Mouse (Mus musculus): ENCODE measurements around the gene Ralgapa2. TPM values are rescaled to one million over a fixed set of nuclear protein-coding genes. Genes with fewer than 3 reads are reported as not detected.
A peak's percentile ranks its signal among the peaks of the same experiment; 100 is the strongest.

The Ralgapa2 gene
- polyA plus RNA-seq, 1 experiment from 2014 or later, result 9.6 TPM

GRCm38 (mm10) chr2:146426321-146426720 lies 85.8 kb downstream of the Ralgapa2 start:
- no peak overlapping the region for H3K9ac ChIP-seq (ENCODE audit: low read length)
- WGBS, result 81% methylated on average over 7 of the region's 7 CpGs
- H3K9me3 ChIP-seq (replicated peaks; ENCODE audit: control insufficient read depth, low read length), result no peaks in the 10 kb centered on the region
- H3K36me3 ChIP-seq (ENCODE audit: control insufficient read depth, insufficient read depth, low read length), result no peaks in the 10 kb centered on the region
- H3K4me3 ChIP-seq (replicated peaks; ENCODE audit: low read length), result no peak overlapping the region
- no peak overlapping the region for H3K27ac ChIP-seq (ENCODE audit: low read length)
- no peak overlapping the region for H3K4me2 ChIP-seq (ENCODE audit: low read depth, low read length)
- no peak for ATAC-seq (ENCODE audit: insufficient read depth, low FRiP score)
- no peaks in the 10 kb centered on the region for H3K4me1 ChIP-seq (ENCODE audit: control insufficient read depth, insufficient read depth, low read length)
- no peaks in the 10 kb centered on the region for H3K27me3 ChIP-seq (ENCODE audit: control insufficient read depth, insufficient read depth, low read length)

- no peak overlapping the region for H3K27ac ChIP-seq (ENCODE audit: low read length)
- no peaks in the 10 kb centered on the region for H3K27me3 ChIP-seq (ENCODE audit: control insufficient read depth, insufficient read depth, low read length)
- H3K9ac ChIP-seq (ENCODE audit: low read length), result no peak overlapping the region
- H3K4me3 ChIP-seq (replicated peaks; ENCODE audit: low read length), result no peak overlapping the region
- no peak for ATAC-seq (ENCODE audit: insufficient read depth, low FRiP score)
- H3K36me3 ChIP-seq (ENCODE audit: control insufficient read depth, insufficient read depth, low read length), result no peaks in the 10 kb centered on the region
- no peaks in the 10 kb centered on the region for H3K9me3 ChIP-seq (replicated peaks; ENCODE audit: control insufficient read depth, low read length)
- H3K4me1 ChIP-seq (ENCODE audit: control insufficient read depth, insufficient read depth, low read length), result no peaks in the 10 kb centered on the region
- 83% methylated on average over 2 of the region's 2 CpGs for WGBS
- H3K4me2 ChIP-seq (ENCODE audit: low read depth, low read length), result no peak overlapping the region
Observed at GRCm38 (mm10) chr2:146425235-146425634, 86.9 kb downstream of the Ralgapa2 start.

- H3K4me1 ChIP-seq (ENCODE audit: control insufficient read depth, insufficient read depth, low read length), result no peaks in the 10 kb centered on the region
- H3K4me3 ChIP-seq (replicated peaks; ENCODE audit: low read length), result no peak overlapping the region
- H3K27me3 ChIP-seq (ENCODE audit: control insufficient read depth, insufficient read depth, low read length), result no peaks in the 10 kb centered on the region
- H3K9me3 ChIP-seq (replicated peaks; ENCODE audit: control insufficient read depth, low read length), result no peaks in the 10 kb centered on the region
- H3K27ac ChIP-seq (ENCODE audit: low read length), result no peak overlapping the region
- H3K9ac ChIP-seq (ENCODE audit: low read length), result no peak overlapping the region
- H3K36me3 ChIP-seq (ENCODE audit: control insufficient read depth, insufficient read depth, low read length), result no peaks in the 10 kb centered on the region
- 69% methylated on average over 4 of the region's 4 CpGs for WGBS
- no peak for ATAC-seq (ENCODE audit: insufficient read depth, low FRiP score)
- H3K4me2 ChIP-seq (ENCODE audit: low read depth, low read length), result no peak overlapping the region
Observed at GRCm38 (mm10) chr2:146423710-146424301, 88.3 kb downstream of the Ralgapa2 start.

GRCm38 (mm10) chr2:146423032-146423691 lies 89.0 kb downstream of the Ralgapa2 start:
- H3K9me3 ChIP-seq (replicated peaks; ENCODE audit: control insufficient read depth, low read length), result no peaks in the 10 kb centered on the region
- 72% methylated on average over 5 of the region's 5 CpGs for WGBS
- no peak overlapping the region for H3K9ac ChIP-seq (ENCODE audit: low read length)
- H3K36me3 ChIP-seq (ENCODE audit: control insufficient read depth, insufficient read depth, low read length), result no peaks in the 10 kb centered on the region
- no peaks in the 10 kb centered on the region for H3K4me1 ChIP-seq (ENCODE audit: control insufficient read depth, insufficient read depth, low read length)
- no peak for ATAC-seq (ENCODE audit: insufficient read depth, low FRiP score)
- no peaks in the 10 kb centered on the region for H3K27me3 ChIP-seq (ENCODE audit: control insufficient read depth, insufficient read depth, low read length)
- H3K4me3 ChIP-seq (replicated peaks; ENCODE audit: low read length), result no peak overlapping the region
- no peak overlapping the region for H3K4me2 ChIP-seq (ENCODE audit: low read depth, low read length)
- no peak overlapping the region for H3K27ac ChIP-seq (ENCODE audit: low read length)

- WGBS, result 76% methylated on average over 2 of the region's 2 CpGs
- H3K9me3 ChIP-seq (replicated peaks; ENCODE audit: control insufficient read depth, low read length), result no peaks in the 10 kb centered on the region
Observed at GRCm38 (mm10) chr2:146416283-146416682, 95.9 kb downstream of the Ralgapa2 start.

GRCm38 (mm10) chr2:146414484-146415291 lies 97.5 kb downstream of the Ralgapa2 start:
- no peak overlapping the region for H3K4me2 ChIP-seq (ENCODE audit: low read depth, low read length)
- no peak overlapping the region for H3K9ac ChIP-seq (ENCODE audit: low read length)
- 33% methylated on average over 8 of the region's 8 CpGs for WGBS
- H3K9me3 ChIP-seq (replicated peaks; ENCODE audit: control insufficient read depth, low read length), result no peaks in the 10 kb centered on the region
- ATAC-seq (ENCODE audit: insufficient read depth, low FRiP score), result peak; percentile 51; the same call in 1 of the 2 replicates
- H3K27ac ChIP-seq (ENCODE audit: low read length), result no peak overlapping the region
- no peaks in the 10 kb centered on the region for H3K4me1 ChIP-seq (ENCODE audit: control insufficient read depth, insufficient read depth, low read length)
- H3K36me3 ChIP-seq (ENCODE audit: control insufficient read depth, insufficient read depth, low read length), result no peaks in the 10 kb centered on the region
- no peaks in the 10 kb centered on the region for H3K27me3 ChIP-seq (ENCODE audit: control insufficient read depth, insufficient read depth, low read length)
- no peak overlapping the region for H3K4me3 ChIP-seq (replicated peaks; ENCODE audit: low read length)

More at GRCm38 (mm10) chr2:146416283-146416682, 95.9 kb downstream of the Ralgapa2 start:
- Histone ChIP-seq H3K4me2 (ENCODE audit: low read depth, low read length) (no peak overlapping the region), H3K4me1 (ENCODE audit: control insufficient read depth, insufficient read depth, low read length) (no peaks in the 10 kb centered on the region), H3K36me3 (ENCODE audit: control insufficient read depth, insufficient read depth, low read length) (no peaks in the 10 kb centered on the region), H3K9ac (ENCODE audit: low read length) (no peak overlapping the region), H3K27ac (ENCODE audit: low read length) (no peak overlapping the region), H3K4me3 (replicated peaks; ENCODE audit: low read length) (no peak overlapping the region), H3K27me3 (ENCODE audit: control insufficient read depth, insufficient read depth, low read length) (no peaks in the 10 kb centered on the region)
- ATAC-seq (ENCODE audit: insufficient read depth, low FRiP score), result no peak

GRCm38 (mm10) chr2:146412733-146413132 lies 99.4 kb downstream of the Ralgapa2 start:
- no peaks in the 10 kb centered on the region for H3K36me3 ChIP-seq (ENCODE audit: control insufficient read depth, insufficient read depth, low read length)
- WGBS, result 42% methylated on average over 9 of the region's 9 CpGs
- H3K27ac ChIP-seq (ENCODE audit: low read length), result no peak overlapping the region
- no peaks in the 10 kb centered on the region for H3K4me1 ChIP-seq (ENCODE audit: control insufficient read depth, insufficient read depth, low read length)
- no peaks in the 10 kb centered on the region for H3K9me3 ChIP-seq (replicated peaks; ENCODE audit: control insufficient read depth, low read length)
- no peak for ATAC-seq (ENCODE audit: insufficient read depth, low FRiP score)
- H3K27me3 ChIP-seq (ENCODE audit: control insufficient read depth, insufficient read depth, low read length), result no peaks in the 10 kb centered on the region
- no peak overlapping the region for H3K4me2 ChIP-seq (ENCODE audit: low read depth, low read length)
- H3K4me3 ChIP-seq (replicated peaks; ENCODE audit: low read length), result no peak overlapping the region
- H3K9ac ChIP-seq (ENCODE audit: low read length), result no peak overlapping the region

GRCm38 (mm10) chr2:146411904-146412303 lies 100.2 kb downstream of the Ralgapa2 start:
- Histone ChIP-seq H3K36me3 (ENCODE audit: control insufficient read depth, insufficient read depth, low read length) (no peaks in the 10 kb centered on the region), H3K27ac (ENCODE audit: low read length) (no peak overlapping the region), H3K4me3 (replicated peaks; ENCODE audit: low read length) (no peak overlapping the region), H3K9me3 (replicated peaks; ENCODE audit: control insufficient read depth, low read length) (no peaks in the 10 kb centered on the region), H3K27me3 (ENCODE audit: control insufficient read depth, insufficient read depth, low read length) (no peaks in the 10 kb centered on the region), H3K4me2 (ENCODE audit: low read depth, low read length) (no peak overlapping the region), H3K9ac (ENCODE audit: low read length) (no peak overlapping the region), H3K4me1 (ENCODE audit: control insufficient read depth, insufficient read depth, low read length) (no peaks in the 10 kb centered on the region)
- 58% methylated on average over 5 of the region's 5 CpGs for WGBS
- ATAC-seq (ENCODE audit: insufficient read depth, low FRiP score), result no peak

- H3K27ac ChIP-seq (ENCODE audit: low read length), result no peak overlapping the region
- 72% methylated on average over 4 of the region's 4 CpGs for WGBS
Observed at GRCm38 (mm10) chr2:146407078-146407477, 105.1 kb downstream of the Ralgapa2 start.

More at GRCm38 (mm10) chr2:146407078-146407477, 105.1 kb downstream of the Ralgapa2 start:
- Histone ChIP-seq H3K9ac (ENCODE audit: low read length) (no peak overlapping the region), H3K4me1 (ENCODE audit: control insufficient read depth, insufficient read depth, low read length) (no peaks in the 10 kb centered on the region), H3K4me2 (ENCODE audit: low read depth, low read length) (no peak overlapping the region), H3K4me3 (replicated peaks; ENCODE audit: low read length) (no peak overlapping the region), H3K9me3 (replicated peaks; ENCODE audit: control insufficient read depth, low read length) (no peaks in the 10 kb centered on the region), H3K27me3 (ENCODE audit: control insufficient read depth, insufficient read depth, low read length) (no peaks in the 10 kb centered on the region), H3K36me3 (ENCODE audit: control insufficient read depth, insufficient read depth, low read length) (no peaks in the 10 kb centered on the region)
- no peak for ATAC-seq (ENCODE audit: insufficient read depth, low FRiP score)
